Mouse (Mus musculus): ENCODE measurements around the gene Cd27. TPM values are rescaled to one million over a fixed set of nuclear protein-coding genes. Genes with fewer than 3 reads are reported as not detected.

Cd27 gene
- total and polyA plus RNA-seq, 3 experiments = 0.43 to 0.74 (median 0.73) TPM

- no peak for DNase-seq
Observed at GRCm38 (mm10) chr6:125252285-125252684, 15.5 kb upstream of the Cd27 start.

GRCm38 (mm10) chr6:125244551-125244950 is 7.7 kb upstream of the Cd27 start:
- no peak for DNase-seq

DNA sequence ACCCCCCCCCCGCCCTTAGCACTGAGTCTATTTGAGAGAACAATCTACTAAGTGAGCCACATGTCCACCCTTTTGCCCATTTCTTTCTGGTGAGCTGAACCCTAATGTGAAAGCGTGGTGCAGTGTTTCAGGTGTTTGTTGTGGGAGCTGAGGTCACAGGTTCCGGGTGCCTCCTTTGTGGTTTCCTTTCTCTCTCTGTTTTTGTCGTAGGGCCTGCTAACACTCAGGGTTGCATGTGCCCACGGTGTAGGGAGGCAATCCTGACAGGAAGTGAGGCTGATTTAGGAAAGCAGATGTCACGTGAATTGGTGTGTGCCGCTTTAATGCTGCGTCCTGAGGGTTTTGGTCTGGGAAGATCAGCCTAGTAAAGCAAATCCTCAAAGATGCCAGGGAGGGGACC is 4.8 kb upstream of the Cd27 start:
- no peak for DNase-seq

DNA sequence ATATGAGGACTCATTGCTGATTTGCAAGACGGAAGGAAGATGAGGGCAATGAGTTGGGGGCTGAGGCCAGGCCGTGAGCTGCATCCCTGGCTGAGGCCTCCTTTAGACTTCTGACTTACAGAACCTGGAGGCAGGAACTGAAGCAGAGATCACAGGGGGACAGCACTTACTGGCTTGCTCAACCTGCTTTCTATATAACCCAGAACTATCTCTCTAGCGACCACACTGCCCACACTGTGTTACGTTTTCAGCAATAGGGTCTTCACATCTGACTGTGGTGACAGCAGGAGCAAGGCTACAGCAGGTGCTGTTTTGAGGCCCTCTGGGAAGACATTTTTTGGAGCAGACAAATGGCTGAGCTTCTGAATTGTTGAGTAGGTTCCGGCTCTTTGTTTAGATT is 3.8 kb upstream of the Cd27 start:
- no peak for DNase-seq

DNA sequence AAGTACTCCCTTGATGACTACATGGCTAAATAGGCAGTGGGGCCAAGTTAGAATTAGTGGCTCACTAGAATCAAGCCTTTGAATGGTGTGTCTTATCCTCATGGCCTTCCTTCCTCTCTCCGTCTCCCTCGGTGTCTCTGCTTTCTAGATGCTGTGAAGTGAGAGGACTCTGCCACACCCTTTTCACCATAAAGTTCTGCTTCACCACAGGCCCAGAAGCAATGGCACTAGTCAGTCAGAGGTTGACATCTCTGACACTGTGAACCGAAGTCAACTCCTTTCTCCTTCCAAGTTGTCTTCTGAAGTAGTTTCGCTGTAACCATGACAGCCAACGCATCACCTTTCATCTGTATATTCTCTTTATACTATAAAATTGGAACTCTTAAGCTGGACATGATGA is 2.7 kb upstream of the Cd27 start:
- DNase-seq = no peak

DNA sequence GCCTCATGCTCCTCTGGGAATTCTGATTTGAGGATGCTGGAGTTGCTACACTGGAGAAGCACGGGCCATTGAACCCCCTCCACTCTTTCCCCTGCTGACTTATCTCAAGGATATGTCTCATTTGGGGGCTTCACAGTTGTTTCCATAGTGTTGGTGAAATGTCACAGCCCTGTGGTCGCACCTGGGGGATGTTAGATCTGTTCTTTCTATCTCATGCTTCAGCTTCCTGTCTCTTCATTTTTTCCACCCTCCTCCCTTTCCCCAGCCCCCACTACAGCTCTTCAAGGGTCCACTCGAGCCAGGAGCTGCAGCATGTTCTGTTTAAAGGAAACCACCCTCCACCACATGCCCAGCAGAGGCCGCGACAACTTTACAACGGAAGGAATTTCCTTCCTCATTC is 1.6 kb upstream of the Cd27 start:
- no peak for DNase-seq

- no peak for DNase-seq
Observed at GRCm38 (mm10) chr6:125237421-125237820, 611 bp upstream of the Cd27 start.

GRCm38 (mm10) chr6:125236341-125236740 is 469 bp downstream of the Cd27 start:
- no peak for DNase-seq

GRCm38 (mm10) chr6:125234520-125234828 is 2.3 kb downstream of the Cd27 start:
- DNase-seq = no peak

GRCm38 (mm10) chr6:125233816-125234519 is 2.8 kb downstream of the Cd27 start:
- no peak for DNase-seq

GRCm38 (mm10) chr6:125232516-125232915 is 4.3 kb downstream of the Cd27 start:
- no peak for DNase-seq

DNA sequence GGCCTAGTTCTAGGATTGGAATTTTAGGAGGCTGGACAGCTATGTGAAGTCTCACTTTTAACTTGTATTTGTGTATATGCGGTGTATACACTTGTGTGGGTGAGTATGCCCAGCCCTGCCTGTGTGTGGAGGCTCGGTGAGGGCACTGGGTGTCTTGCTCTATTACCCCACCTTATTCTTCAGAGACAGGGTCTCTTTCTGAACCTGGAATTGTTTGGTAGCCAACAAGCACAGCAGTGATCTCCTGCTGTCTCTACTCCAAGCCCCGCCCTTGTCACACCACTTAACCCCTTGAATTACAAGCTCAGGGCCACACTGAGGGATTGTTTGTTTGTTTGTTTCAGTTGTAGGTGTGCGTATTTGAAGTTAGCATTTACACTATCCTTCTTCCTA is 4.8 kb downstream of the Cd27 start:
- no peak for DNase-seq

- peak; percentile 81 for DNase-seq
Observed at GRCm38 (mm10) chr6:125231117-125232044, 5.4 kb downstream of the Cd27 start, which contains the start of gene Tapbpl. Gene Tapbpl, minus strand, starts transcription at chr6:125231860.

DNA sequence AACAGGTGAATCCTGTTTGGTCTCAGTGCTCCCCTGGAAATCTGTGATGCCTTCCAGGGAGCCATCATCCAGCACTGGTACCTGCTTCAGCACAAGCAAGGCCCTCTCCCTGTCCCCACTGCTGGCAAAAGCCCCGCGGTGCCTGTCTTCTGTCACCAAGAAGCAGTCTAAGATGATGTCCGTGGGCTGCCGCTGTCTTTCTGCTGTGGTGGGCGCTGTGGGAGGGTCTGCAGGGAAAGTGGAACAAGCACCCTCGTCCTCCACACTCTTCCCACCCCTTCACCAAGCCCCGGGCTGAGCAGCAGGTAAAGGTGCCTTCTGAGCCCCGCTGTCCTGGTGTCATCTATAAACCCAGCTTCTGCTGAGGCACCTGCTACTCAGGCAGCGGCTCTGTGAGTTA is 6.2 kb downstream of the Cd27 start:
- no peak for DNase-seq

- peak; percentile 32 for DNase-seq
Observed at GRCm38 (mm10) chr6:125225518-125226115, 11.2 kb downstream of the Cd27 start.

GRCm38 (mm10) chr6:125222577-125222976 is 14.2 kb downstream of the Cd27 start:
- DNase-seq = no peak

GRCm38 (mm10) chr6:125222146-125222545 is 14.7 kb downstream of the Cd27 start:
- DNase-seq = no peak

GRCm38 (mm10) chr6:125221115-125221745 is 15.6 kb downstream of the Cd27 start:
- DNase-seq = no peak

GRCm38 (mm10) chr6:125218963-125219362 is 17.8 kb downstream of the Cd27 start:
- peak; percentile 55 for DNase-seq

- DNase-seq = peak; percentile 61
Observed at GRCm38 (mm10) chr6:125217899-125218298, 18.9 kb downstream of the Cd27 start.

- peak; percentile 74 for DNase-seq
Observed at GRCm38 (mm10) chr6:125216898-125217297, 19.9 kb downstream of the Cd27 start.

GRCm38 (mm10) chr6:125215148-125215954 is 21.5 kb downstream of the Cd27 start, which contains the start of gene Vamp1:
Gene Vamp1, plus strand, starts transcription at chr6:125215551.
- DNase-seq = peak; percentile 95

Data from adrenal gland, adult 2 months (tissue).